Mouse (Mus musculus) heart, postnatal 10 days (tissue): Measurements from ENCODE around the gene Tgoln1. TPM values are rescaled to one million over a fixed set of nuclear protein-coding genes. Genes with fewer than 3 reads are reported as not detected.
A peak's percentile ranks its signal among the peaks of the same experiment; 100 is the strongest.

Experiments
- DNase-seq, 2 experiments: peaks; one replicate each; pipeline ENCODE4 v3.0.0; 2021
- intact Hi-C: fragments of 180-260 bp; cut with DNase I; formaldehyde crosslinking; loops from one replicate; pipeline ENCODE4 v1.15.1; 2025
- total RNA-seq, 2 experiments: library from RNA; stranded (reverse); gene quantifications; 2 replicates each; pipeline ENCODE4 v1.2.3; 2021

Tgoln1 gene
- total RNA-seq, 2 experiments from 2014 or later = 44.5 to 45.4 TPM

DNA sequence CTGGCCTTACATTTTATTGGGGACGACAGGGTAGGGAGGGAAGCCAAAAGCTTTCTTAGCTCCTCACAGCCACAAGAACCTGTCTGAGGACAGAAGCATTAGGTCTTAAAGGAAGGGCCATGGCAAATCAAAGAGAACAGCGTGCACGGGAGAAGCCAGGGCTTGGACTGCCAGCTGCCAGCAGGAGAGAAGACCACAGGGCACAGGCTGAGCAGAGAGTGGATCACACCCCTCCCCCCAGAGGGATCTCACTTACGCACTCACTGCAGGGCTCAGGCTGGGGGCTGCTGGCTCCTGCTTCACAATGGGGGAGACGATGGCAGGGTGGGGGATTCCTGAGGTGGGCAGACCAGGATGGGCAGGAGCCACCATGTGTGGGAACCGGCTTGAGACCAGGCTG, 14.9 kb upstream of the Tgoln1 start:
- intact Hi-C loops = loop anchor here (10.0 kb wide), 1 partner anchor 523 kb away; no protein-coding TSS in a partner anchor
- DNase-seq = no peak

DNA sequence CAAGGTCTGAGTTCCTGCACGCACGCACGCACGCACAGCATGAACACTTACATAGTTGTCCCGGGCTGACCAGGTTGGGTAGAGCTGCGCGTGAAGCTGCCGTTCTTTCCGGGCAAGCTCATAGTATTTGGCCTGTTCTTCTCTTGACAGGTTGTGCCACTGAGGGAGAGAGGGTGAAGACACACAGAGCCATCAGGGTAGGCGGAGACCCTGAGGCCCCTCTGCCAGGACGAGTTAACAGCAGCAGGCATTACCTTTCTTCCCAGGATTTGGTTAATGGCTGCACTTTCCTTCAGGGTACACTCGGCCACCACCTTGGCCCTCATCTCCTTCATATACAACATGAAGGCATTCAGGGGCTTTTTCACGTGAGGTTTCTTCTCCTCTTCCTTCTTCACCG, 14.2 kb upstream of the Tgoln1 start:
- intact Hi-C loops = loop anchor here (10.0 kb wide), 1 partner anchor 524 kb away; no protein-coding TSS in a partner anchor
- DNase-seq = no peak

DNA sequence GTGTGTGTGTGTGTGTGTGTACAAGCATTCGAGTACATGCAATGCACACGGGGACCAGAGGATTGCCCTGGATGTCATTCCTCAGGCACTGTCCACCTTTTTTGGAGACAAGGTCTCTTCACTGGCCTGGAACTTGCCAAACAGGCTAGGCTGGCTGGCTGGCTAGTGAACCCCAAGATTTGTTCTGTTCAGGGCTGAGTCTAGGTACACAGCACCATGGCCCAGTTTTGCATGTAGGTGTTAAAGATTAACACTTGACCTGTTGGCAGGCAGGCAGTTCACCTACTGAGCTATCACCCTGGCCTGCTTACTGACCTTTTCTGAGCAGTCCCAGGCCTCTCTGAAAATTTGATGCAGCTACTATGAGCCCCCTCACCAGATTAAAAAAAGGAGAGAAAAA, 13.6 kb upstream of the Tgoln1 start:
- no peak for DNase-seq
- intact Hi-C loops = loop anchor here (10.0 kb wide), 1 partner anchor 524 kb away; no protein-coding TSS in a partner anchor

DNA sequence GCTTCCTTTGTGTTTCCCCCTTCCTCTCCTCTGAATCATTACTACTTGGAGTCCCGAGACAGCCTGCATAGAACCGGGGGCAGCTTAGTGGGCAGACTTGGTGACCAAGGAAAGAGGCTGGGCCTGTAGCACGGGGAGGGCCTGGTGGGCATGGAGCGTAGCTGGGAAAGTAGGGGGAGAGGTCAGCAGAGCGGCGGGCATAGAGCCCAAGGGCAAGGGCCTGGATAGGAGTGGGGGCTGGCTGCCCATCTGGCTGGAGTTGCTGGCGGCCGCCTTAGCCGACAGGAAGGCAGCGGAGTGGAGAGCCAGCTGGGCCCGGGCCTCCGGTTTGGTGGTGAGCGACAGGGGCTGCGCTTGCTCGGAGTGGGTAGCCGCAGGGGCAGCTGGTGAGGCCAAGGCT, 10.5 kb upstream of the Tgoln1 start:
- DNase-seq = no peak
- intact Hi-C loops = no loop called here

DNA sequence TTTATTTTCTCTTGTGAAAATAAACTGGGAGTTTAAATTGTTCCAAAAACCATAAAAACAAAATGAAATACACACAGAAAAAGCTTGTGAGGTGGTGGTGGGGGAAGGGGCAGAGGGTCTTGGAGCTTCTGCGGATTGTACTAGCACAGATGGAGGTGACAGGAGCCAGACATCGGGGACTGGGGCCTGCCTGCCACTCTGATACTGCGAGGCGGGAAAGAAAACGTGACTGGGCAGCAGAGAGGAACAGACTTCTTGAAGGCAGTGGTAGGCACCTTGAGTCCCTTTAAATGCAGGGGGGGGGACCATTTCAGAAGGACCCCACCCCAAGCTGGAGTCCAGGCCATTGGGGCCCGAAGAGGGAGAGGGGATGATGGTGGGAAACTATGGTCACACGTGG, 9.6 kb upstream of the Tgoln1 start:
- intact Hi-C loops = no loop called here

DNA sequence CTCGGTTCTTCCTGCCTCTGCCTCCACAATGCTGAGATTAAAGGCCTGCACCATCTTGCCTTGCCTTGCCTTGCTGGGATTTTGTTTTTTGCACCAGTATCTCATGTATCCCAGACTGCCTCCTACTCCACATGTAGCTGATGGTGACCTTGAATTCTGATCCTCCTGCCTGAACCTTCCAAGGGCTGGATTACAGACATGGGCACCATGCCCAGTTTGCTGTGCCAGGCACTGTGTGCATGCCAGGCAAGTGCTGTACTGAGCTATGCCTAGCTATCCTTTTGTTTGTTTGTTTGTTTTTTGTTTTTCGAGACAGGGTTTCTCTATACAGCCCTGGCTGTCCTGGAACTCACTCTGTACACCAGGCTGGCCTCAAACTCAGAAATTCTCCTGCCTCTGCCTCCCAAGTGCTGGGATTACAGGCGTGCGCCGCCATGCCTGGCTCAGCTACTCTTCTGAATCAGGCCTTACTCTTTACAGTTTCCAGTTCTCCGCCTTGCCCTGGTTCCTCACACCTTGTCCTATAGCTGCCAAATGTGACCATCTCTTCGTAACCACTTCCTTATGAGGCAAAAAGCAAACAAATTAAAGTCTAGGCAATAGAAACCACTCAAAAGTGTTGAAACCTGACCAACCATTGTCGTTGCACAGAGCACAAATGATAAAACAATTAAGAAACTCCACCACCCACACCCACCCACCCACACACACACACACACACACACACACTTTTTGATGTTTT, 7.0 kb upstream of the Tgoln1 start:
- intact Hi-C loops = no loop called here
- peak; percentile 56 to 60 for DNase-seq

More for the DNA sequence above, 9.6 kb upstream of the Tgoln1 start:
- DNase-seq = no peak

DNA sequence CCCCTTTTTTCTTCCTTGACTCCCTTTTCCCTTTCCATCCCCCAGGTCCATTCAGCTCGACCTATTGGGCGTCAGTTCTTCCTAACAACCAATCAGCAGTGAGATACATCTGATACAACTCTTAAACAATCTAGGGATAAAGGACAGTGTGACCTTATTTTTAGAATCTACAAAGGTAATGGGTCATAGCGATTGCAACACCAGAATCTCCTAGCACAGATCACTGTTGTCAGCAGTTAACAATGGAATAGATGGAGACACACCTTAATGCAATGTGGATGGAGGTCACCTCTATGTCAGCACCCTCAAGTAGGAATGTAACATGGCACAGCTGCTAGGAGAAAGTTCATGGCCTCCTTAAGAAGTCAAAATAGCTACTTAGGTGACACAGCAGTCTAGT, 6.1 kb upstream of the Tgoln1 start:
- intact Hi-C loops = no loop called here
- no peak for DNase-seq

DNA sequence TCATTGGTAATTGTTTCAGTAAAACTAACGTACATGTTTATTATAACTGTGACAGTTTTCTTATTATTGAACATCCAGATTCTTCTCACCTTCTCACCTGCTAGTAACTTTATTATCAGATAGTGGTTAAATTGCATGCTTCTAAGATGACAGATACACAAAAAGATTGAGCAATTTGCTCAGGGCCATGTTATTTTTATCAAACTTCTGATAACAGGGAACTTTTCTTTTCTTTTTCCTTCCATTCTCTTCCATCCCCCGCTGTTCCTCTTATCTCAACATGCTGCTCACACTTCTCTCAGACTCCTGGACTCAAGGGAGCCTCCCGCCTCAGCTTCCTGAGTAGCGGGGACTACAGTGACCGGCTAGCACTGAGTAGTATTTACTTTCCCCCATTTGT, 4.1 kb upstream of the Tgoln1 start:
- intact Hi-C loops = no loop called here

DNA sequence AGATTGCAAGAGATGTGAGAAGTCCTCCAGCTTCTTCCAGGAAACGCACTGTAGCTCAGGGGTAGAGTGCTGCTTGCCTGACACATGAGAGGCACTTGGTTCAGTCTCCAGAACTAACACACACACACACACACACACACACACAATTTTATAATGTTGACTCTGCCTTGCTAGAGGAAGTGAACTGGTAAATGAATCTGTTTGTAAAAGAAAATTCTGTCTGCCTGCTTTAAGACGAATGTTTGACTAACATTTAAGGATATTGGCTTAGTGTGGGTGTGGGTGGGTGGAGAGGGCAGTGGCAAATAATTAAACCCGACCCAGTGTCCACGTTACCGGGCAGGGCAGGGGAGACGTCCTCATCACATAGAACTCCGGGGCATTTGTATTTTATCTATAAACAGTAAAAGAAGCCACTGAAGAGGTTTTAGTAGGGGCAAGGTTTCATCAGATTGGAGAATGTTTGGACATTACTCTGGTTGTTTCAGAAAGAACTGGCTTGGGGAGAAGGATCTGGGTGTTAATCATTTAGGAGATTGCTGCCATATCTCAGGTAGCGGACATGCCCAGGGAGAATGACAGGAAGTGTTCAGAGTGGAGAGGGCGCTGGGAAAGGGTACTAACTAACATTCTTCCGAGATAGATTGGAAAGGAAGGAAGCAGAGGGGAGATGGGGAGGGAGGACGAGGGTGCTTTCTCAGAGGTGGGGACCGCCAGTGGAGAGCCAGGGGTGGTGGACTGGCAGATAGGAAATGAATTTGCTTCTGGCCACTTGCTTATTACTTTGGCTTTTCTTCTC, 3.1 kb upstream of the Tgoln1 start:
- no peak for DNase-seq
- intact Hi-C loops = no loop called here

More for the DNA sequence above, 4.1 kb upstream of the Tgoln1 start:
- no peak for DNase-seq

DNA sequence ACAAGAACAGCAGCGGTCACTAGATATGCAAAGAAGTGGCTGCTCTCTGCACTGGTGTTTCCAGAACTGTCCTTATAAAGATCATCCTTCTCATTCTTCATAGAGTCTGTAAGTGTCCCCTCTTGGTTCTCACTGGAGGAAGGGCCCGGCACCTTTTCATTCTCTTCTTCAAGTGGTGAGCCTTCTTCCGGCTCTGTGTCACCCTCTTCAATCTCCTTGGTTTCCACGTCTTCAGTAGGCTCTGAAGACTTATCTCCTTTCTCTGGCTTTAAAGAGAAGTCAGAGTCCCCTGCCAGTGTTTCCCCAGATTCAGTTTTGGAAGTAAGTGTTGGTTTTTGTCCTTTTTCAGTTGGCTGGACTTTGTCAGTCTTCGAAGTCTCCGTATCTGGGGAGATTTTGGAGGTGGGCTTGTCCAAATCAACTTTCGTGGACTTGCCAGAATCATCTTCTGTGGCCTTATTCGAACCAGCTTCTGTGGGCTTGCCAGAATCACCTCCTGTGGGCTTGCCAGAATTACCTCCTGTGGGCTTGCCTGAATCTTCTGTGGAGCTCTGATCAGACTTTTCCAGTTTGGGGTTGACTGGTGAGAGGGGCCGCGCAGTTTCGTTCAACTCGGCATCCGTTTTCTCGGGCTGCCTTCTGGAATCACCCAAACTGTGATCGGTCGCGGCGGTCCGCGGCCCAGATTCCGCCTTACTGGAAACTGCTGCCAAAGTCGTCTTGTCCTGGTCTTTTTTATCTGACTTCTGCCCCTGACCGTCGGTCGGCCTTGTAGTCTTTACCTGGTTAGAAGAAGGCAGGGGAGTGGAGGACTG, 1.0 kb downstream of the Tgoln1 start:
- intact Hi-C loops = no loop called here
- DNase-seq = peak in 1 of 2 experiments; percentile 43

DNA sequence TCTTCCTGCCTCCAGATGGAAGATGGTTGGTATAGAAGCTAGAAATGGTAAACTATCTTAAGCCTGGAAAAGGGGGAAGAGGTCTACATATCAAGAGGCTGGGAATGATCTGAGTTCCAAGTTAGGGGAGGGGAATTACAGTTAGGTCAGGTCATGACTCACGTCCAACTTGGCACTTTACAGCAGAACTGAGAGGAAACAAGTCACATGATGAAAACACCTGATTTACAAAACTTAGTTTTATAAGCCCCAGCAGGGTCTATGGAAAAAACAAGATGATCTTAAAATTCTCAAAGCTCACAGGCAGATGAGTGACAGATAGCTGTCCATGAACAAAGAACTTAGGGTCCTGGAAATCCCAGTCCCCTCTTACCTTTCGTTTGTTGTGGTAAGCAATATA, 1.6 kb downstream of the Tgoln1 start:
- intact Hi-C loops = no loop called here
- no peak for DNase-seq

DNA sequence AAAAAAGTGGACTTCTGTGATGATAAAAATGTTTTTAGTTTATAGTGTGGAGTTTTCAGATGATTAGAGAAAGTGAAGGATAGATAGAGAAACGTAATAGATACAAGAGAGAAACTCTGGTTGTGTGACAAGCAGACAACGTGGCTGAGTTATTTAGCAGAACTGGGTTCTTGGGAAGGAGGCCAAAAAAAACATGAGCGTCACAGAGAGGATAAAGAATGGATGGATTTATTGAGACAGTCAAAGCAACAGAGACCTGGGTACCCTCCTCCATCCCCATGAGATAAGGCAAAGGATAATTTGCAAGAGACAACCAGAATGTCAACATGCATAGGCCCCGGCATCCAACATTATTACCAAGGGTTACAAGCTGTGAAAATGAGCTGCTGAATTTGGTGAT, 6.5 kb downstream of the Tgoln1 start:
- intact Hi-C loops = no loop called here
- DNase-seq = no peak

DNA sequence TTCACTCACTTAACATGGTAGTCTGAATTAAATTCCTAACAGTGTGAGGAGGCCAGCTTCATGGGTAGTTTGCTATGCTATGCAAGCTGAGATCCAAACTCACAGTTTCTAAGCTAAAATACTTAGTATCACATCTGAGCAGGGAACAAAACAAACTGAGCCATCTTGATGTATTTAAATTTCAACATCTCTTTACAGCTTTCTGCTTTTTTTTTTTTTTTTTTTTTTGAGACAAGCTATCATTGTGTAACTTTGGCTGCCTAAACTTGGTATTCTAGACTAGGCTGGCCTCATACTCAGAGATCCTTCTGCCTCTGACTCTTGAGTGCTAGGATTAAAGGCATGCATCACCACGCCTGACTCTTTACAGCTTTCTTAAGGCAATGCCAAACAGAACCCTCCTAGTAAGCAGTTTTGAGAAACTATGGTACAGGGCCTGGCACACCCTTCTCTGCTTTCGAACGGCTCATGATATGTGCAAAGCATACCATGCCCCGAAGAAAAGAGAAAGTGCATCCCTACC, 8.1 kb downstream of the Tgoln1 start:
- no peak for DNase-seq

DNA sequence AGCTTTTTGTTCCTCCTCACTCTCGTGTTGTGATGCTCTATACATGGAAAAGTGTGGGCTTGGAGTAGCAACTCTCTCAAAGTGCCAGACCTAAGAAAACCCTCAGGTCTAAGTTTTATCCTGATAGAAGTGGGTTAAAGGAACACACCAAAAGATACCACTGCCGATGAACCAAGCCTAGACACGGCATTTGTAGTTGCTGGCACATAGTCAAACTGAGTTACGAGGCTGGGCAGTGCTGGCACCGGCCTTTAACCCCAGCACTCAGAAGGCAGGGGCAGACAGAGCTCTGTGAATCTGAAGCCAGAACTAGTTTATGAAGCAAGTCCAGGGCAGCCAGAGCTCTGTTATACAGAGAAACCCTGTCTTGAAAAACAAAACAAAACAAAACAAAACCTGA, 9.1 kb downstream of the Tgoln1 start:
- intact Hi-C loops = no loop called here
- DNase-seq = no peak

More for the DNA sequence above, 8.1 kb downstream of the Tgoln1 start:
- intact Hi-C loops = no loop called here

DNA sequence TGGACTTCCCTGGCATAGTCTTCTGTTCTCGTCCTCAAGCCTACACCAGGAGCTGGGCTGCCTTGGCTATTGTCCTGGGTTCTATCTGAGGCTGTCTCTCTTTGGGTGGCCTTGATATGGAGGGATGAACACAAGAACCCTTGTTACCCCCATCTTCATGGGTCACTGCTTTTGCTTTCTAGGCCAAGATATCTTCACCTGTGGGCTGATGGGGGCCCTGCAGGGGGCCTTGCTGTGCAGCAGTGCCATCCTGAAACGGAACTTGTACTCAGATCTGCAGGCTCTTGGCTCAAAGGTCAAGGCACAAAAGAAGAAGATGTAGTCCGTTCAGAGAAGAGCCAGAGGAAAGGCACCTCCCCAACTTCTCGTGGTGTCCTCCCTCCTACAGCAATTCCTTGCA, 9.7 kb downstream of the Tgoln1 start:
- no peak for DNase-seq
- intact Hi-C loops = no loop called here

DNA sequence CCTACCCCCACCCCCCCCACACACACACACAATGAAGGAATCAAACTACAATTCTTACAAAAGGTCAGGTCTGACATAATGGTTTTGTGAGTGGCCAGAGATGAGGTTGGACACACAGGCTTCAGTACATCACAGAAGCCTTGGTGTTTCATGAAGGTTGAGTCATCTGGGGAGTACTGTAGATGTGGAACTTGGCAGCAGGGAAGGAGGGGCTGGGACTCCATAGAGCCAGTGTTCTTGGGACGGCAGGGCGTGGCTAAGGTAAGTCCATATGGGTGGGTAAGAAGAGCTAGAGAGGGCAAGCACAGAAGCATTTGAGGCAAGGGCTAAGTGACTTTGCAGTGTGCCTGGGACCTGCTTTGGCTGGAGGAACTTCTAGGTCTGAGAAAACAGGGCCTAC, 12.7 kb downstream of the Tgoln1 start:
- intact Hi-C loops = no loop called here
- no peak for DNase-seq

DNA sequence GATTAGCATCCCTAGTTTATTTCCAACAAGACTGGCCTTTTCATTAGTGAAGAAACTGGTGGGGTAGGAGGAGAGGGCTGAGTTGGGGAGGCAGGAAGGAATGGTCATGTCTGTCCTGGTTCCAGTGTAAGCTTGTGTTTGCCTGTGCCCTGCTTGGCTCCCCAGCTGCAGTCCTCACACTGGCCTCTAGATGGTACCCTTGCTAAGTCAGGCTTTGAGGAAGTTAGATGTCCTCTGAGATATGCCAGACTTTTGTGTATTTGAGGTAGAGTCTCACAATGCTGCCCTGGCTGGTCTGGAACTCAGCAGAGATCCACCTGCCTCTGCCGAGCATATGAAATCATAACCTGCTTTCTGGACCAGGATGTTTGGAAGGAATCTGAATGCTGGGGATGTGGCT, 15.1 kb downstream of the Tgoln1 start:
- intact Hi-C loops = no loop called here
- DNase-seq = peak; percentile 85 to 88

DNA sequence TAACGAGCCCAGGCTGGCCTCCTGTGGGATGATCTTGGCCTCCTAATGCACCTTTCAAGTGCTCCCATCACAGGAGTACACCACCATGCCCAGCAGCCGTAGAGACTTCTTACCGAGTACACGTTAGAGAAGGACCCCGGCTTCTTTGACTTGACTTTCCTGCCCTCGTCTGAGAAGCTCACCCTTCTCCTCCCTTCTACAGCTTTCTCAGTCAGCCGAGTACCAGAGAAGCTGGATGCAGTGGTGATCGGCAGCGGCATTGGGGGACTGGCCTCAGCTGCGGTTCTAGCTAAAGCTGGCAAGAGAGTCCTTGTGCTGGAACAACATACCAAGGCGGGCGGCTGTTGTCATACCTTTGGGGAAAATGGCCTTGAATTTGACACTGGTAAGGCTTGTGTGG, 16.0 kb downstream of the Tgoln1 start:
- intact Hi-C loops = no loop called here
- no peak for DNase-seq

DNA sequence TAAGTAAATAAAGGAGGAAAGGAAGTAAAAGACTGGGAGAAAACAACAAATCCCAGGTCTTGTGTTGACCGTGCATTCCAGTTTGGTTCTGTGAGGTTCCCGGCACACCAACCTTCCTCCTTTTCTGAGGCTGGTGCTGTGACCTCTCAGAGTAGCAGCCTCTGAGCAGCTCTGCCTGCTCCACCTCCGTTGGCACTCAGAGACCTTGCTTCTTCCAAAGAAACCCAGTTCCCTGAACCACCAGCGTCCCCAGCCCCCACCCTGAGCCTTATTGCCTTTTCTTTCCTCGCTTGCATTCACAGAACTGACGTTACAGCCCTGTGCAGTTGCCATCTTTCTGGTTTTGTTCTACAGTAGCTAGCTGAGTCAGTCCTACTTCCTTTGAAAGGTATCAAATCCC, 16.6 kb downstream of the Tgoln1 start:
- intact Hi-C loops = no loop called here
- DNase-seq = no peak

DNA sequence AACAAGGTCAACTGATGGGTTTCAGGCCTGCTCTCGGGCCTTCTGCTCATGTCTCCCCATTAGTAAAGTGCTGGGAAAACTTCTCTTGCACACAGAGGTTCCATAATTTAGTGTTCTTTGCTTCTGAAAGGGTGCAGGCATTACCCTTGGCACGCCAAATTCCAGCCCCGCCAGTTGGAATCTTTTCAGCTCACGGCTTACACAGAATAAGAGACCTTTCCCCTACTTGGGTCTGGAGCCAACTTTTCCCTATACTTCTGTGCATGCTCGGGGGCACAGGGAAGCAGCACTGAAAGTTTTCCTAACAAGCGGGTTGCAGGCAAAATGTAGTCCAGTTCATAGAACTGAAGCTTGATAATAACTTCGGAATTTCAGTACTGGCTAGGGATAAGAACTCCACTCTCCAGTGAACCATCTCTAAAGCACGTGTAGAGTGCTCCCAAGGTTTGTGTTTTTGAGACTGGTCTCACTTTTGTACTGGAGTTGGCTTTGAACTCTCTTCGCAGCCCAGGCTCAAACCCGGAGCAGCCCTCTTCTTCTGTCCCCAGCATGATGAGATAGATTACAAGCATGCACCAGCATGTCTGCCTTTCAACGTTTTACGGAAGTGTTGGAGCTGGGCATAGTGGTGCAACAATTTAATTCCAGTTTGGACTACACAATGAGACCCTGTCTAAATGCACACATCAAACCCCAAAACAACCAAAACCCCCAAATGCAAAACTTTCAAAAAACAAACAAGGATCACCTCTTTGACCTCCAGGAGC, 17.8 kb downstream of the Tgoln1 start:
- intact Hi-C loops = no loop called here
- peak; percentile 74 to 80 for DNase-seq
